Mouse (Mus musculus): ENCODE measurements at regions not wholly inside any gene's neighbourhood (a gene's known extent, or its start where the extent isn't known, plus 50 kb on each side); places are given as distances from the start of the nearest gene placed in this dataset.

DNA sequence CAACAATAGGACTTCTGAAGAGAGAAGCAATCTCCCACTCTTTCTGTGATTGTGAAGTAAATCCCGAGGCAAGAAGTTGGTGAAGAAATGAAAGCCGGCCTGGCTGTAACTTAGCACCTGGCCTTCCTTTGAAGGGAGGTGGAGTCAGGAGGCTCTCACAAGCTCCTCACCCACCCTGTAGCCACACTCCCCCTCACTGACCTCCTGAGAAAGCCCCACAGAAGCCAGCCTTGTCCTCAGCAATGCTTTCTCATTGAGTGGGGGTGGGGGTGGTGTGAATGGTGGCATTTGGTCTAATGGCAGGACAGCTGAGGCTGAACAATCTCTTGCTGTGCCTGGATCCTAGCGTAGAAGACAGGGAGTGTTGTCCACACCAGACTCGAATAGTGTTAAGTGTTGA, 91.6 kb upstream of the Arhgap5 start:
- TF ChIP-seq POLR2A (IDR thresholded peaks at IDR 0.05; ENCODE audit: insufficient read depth, low read depth, low read length) (no peak), CTCF (IDR thresholded peaks at IDR 0.05) (no peak), EP300 (IDR thresholded peaks at IDR 0.05; ENCODE audit: insufficient read depth, low read depth, low read length) (no peak)

All from heart, adult 2 months (tissue).